ENCODE assay signal across 9 mouse cellular contexts in the genomic region with DNA sequence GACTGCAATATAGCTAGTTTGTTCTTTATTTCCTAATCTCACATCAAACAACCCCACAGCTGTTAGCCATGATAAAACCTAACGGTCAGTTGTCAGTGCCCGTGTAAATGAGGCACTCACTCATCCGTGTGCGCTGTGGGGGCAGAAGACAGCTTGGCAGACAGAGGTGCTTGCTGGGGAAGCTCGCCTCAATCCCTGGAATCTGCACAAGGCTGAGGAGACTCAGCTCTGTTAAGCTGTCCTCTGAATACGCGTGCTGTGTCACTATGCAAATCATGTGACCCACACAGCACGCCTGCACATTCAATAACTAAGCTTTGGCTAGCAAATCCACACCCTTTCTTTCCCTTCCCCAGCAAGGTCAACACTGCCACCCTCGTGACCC. TPM values are rescaled to one million over a fixed set of nuclear protein-coding genes. Genes with fewer than 3 reads are reported as not detected.
DNase-seq lines count a peak whose midpoint lies in the region; ATAC-seq lines count a peak whose summit lies in the region.
"Had no signal": no experiment of that assay in that cellular context is flagged by ENCODE, and none has a peak within 500 bp of the region (broad histone marks: within the 10 kb centered on the region; RNA-seq: fewer than 3 reads in every experiment).

No protein-coding gene starts in this region.

- H3K27ac ChIP-seq in forebrain, embryonic 11.5 days (ENCODE audit: low read depth, low read length) = no peak overlapping the region
- H3K27ac ChIP-seq in forebrain, embryonic 10.5 days = no peak overlapping the region
- H3K27ac ChIP-seq in liver, embryonic 11.5 days (ENCODE audit: low read depth, low read length) = 0 out of 2 replicates have a peak overlapping the region, but pooled peaks have one; percentile 32
- H3K27ac ChIP-seq in stomach, embryonic 16.5 days (ENCODE audit: low read length) = no peak overlapping the region
- H3K27ac ChIP-seq: limb, embryonic 15.5 days had no signal

- WGBS in forebrain, embryonic 11.5 days = 41% methylated on average over 9 of the region's 9 CpGs
- 53% methylated on average over 9 of the region's 9 CpGs for WGBS in forebrain, embryonic 10.5 days
- 30% methylated on average over 9 of the region's 9 CpGs for WGBS in liver, embryonic 11.5 days
- WGBS in stomach, embryonic 16.5 days = 29% methylated on average over 9 of the region's 9 CpGs

- peak; percentile 71 for ATAC-seq in forebrain, embryonic 11.5 days (replicated peaks; ENCODE audit: low FRiP score)
- peak; percentile 35 to 40; a peak in 1 of 4 replicates for ATAC-seq in hematopoietic stem cell, adult 5-6 weeks (replicated peaks in 1 of 2; ENCODE audit: insufficient read depth in 1 of 2, low FRiP score in 2 of 2, low TSS enrichment in 1 of 2, low read depth in 1 of 2, poor library complexity in 2 of 2, severe bottlenecking in 2 of 2)
- ATAC-seq in liver, embryonic 11.5 days (replicated peaks; ENCODE audit: low FRiP score) = peak; percentile 71
- ATAC-seq in stomach, embryonic 16.5 days (ENCODE audit: insufficient read depth, low FRiP score) = peak; percentile 64

- no peak overlapping the region for H3K4me3 ChIP-seq in forebrain, embryonic 11.5 days (ENCODE audit: low read depth, low read length)
- no peak overlapping the region for H3K4me3 ChIP-seq in forebrain, embryonic 10.5 days
- H3K4me3 ChIP-seq in liver, embryonic 11.5 days (ENCODE audit: low read depth, low read length) = no peak overlapping the region
- no peak overlapping the region for H3K4me3 ChIP-seq in stomach, embryonic 16.5 days (replicated peaks; ENCODE audit: low read length)
- H3K4me3 ChIP-seq: limb, embryonic 15.5 days had no signal

- 0 out of 2 replicates have a peak, but pooled peaks cover 6% of the 10 kb centered on the region for H3K4me1 ChIP-seq in forebrain, embryonic 11.5 days (replicated peaks; ENCODE audit: control insufficient read depth, insufficient read depth, low read length)
- H3K4me1 ChIP-seq in forebrain, embryonic 10.5 days = peaks cover 28% of the 10 kb centered on the region
- H3K4me1 ChIP-seq in liver, embryonic 11.5 days (replicated peaks; ENCODE audit: control insufficient read depth, insufficient read depth, low read length) = peaks cover 23% of the 10 kb centered on the region
- peaks cover 7% of the 10 kb centered on the region; the same call in 1 of the 2 replicates for H3K4me1 ChIP-seq in stomach, embryonic 16.5 days (ENCODE audit: control insufficient read depth, insufficient read depth, low read length)

- H3K4me2 ChIP-seq in forebrain, embryonic 11.5 days (ENCODE audit: low read depth, low read length, severe bottlenecking) = no peak overlapping the region
- H3K4me2 ChIP-seq in liver, embryonic 11.5 days = peak overlapping the region; percentile 41
- no peak overlapping the region for H3K4me2 ChIP-seq in stomach, embryonic 16.5 days (ENCODE audit: low read depth, low read length)
- H3K4me2 ChIP-seq: limb, embryonic 15.5 days had no signal

- no peaks in the 10 kb centered on the region for H3K27me3 ChIP-seq in forebrain, embryonic 11.5 days (ENCODE audit: control insufficient read depth, insufficient read depth, low read length)
- no peaks in the 10 kb centered on the region for H3K27me3 ChIP-seq in forebrain, embryonic 10.5 days (ENCODE audit: poor library complexity, severe bottlenecking)
- no peaks in the 10 kb centered on the region for H3K27me3 ChIP-seq in liver, embryonic 11.5 days (replicated peaks; ENCODE audit: control insufficient read depth, insufficient read depth, low read length)
- no peaks in the 10 kb centered on the region for H3K27me3 ChIP-seq in stomach, embryonic 16.5 days (ENCODE audit: control insufficient read depth, insufficient read depth, low read length)
- H3K27me3 ChIP-seq: limb, embryonic 15.5 days had no signal

- no peaks in the 10 kb centered on the region for H3K9me3 ChIP-seq in forebrain, embryonic 11.5 days (ENCODE audit: control insufficient read depth, low read length)
- H3K9me3 ChIP-seq in forebrain, embryonic 10.5 days = no peaks in the 10 kb centered on the region
- H3K9me3 ChIP-seq in liver, embryonic 11.5 days (ENCODE audit: control insufficient read depth, low read length) = no peaks in the 10 kb centered on the region
- H3K9me3 ChIP-seq in stomach, embryonic 16.5 days (replicated peaks; ENCODE audit: control insufficient read depth, low read length) = no peaks in the 10 kb centered on the region
- H3K9me3 ChIP-seq: limb, embryonic 15.5 days had no signal

- no peak overlapping the region for H3K9ac ChIP-seq in forebrain, embryonic 11.5 days (ENCODE audit: low read length)
- no peak overlapping the region for H3K9ac ChIP-seq in liver, embryonic 11.5 days (ENCODE audit: low read depth, low read length)
- no peak overlapping the region for H3K9ac ChIP-seq in stomach, embryonic 16.5 days (ENCODE audit: low read length)
- H3K9ac ChIP-seq: limb, embryonic 15.5 days had no signal

- H3K36me3 ChIP-seq in forebrain, embryonic 11.5 days (ENCODE audit: control insufficient read depth, insufficient read depth, low read length) = no peaks in the 10 kb centered on the region
- H3K36me3 ChIP-seq in forebrain, embryonic 10.5 days (replicated peaks) = no peaks in the 10 kb centered on the region
- no peaks in the 10 kb centered on the region for H3K36me3 ChIP-seq in liver, embryonic 11.5 days (ENCODE audit: control insufficient read depth, insufficient read depth, low read length)
- no peaks in the 10 kb centered on the region for H3K36me3 ChIP-seq in stomach, embryonic 16.5 days (ENCODE audit: control insufficient read depth, insufficient read depth, low read length)
- H3K36me3 ChIP-seq: limb, embryonic 15.5 days had no signal

- no peak for DNase-seq in forebrain, embryonic 11.5 days (ENCODE audit: low spot score)
- no peak for DNase-seq in forebrain, embryonic 10.5 days (ENCODE audit: extremely low spot score, low spot score)
- DNase-seq in ZHBTc4 (ENCODE audit: low read depth, low spot score) = peak; percentile 50
- DNase-seq in liver, embryonic 11.5 days (ENCODE audit: low spot score) = no peak
- DNase-seq in thymus, postnatal 36 days = no peak
- DNase-seq in embryo, embryonic 10 days (ENCODE audit: low spot score) = no peak

RNA-seq across cellular contexts. Expression of gene Zdhhc17, which starts 17.9 kb away (rescaled TPM):
- 28.0 and 31.6 TPM in 2 replicates for polyA plus RNA-seq in forebrain, embryonic 11.5 days (2014; fragmentation: Nextera tagmentation; extraction: Ambion mirVana)
- 26.7 and 27.9 TPM in 2 replicates for polyA plus RNA-seq in forebrain, embryonic 10.5 days (2016; fragmentation: Nextera tagmentation; extraction: Ambion mirVana)
- total RNA-seq in hematopoietic stem cell, adult 5-6 weeks (2017) = 38.5 and 50.2 TPM in 2 replicates
- polyA plus RNA-seq in liver, embryonic 11.5 days (2014; fragmentation: Nextera tagmentation; extraction: Ambion mirVana) = 12.1 and 14.7 TPM in 2 replicates
- polyA plus RNA-seq in stomach, embryonic 16.5 days (2015; fragmentation: Nextera tagmentation; extraction: Ambion mirVana) = 17.3 and 18.4 TPM in 2 replicates
